Mouse (Mus musculus): ENCODE measurements around the gene Antxrl. TPM values are rescaled to one million over a fixed set of nuclear protein-coding genes. Genes with fewer than 3 reads are reported as not detected.

The Antxrl gene
- polyA plus RNA-seq, 1 experiment from 2014 or later = not detected

DNA sequence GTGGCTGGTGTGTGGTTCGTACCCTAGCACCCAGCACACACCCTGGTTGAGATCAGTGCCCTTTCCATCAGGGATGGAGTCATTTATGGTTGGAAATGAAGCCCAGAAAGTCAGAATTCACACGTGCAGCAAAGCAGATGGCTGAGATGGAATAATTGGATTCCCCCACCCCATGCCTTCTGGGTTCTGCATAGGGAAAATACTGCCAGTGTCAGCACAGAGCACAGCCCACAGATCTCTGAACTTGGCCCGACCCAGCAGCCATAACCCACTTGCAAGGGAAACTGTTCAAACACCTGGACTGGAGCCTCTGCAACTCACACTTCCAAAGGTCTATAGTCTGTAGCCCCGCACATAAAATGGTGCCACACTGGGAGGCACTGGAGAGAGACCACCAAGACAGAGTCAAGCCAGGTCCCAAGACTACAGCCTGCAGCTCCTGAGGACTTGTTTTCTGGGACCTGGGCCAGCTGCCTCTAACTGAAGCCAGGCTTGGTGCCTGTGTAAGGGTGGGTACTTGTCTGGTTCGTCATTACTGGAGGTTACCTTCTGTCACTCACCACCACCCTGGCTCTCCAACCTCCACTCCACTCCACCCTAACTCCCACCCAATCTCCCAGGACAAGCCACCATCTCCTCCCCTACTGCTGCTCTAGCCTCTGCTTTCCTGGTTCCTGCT lies 2.3 kb upstream of the Antxrl start:
- WGBS (ENCODE audit: insufficient replicate concordance) = 66% methylated on average over 5 of the region's 5 CpGs
- no peak overlapping the region for H3K4me3 ChIP-seq (ENCODE audit: low read depth, low read length)
- no peak overlapping the region for H3K27ac ChIP-seq (ENCODE audit: low read depth, low read length)
- no peak overlapping the region for H3K4me2 ChIP-seq
- H3K27me3 ChIP-seq (ENCODE audit: control insufficient read depth, insufficient read depth, low read length) = 0 out of 2 replicates have a peak, but pooled peaks cover 3% of the 10 kb centered on the region
- H3K9me3 ChIP-seq (replicated peaks; ENCODE audit: control insufficient read depth, low read length) = no peaks in the 10 kb centered on the region
- no peak for ATAC-seq (replicated peaks; ENCODE audit: insufficient number of reproducible peaks, low FRiP score, low TSS enrichment)
- H3K9ac ChIP-seq (ENCODE audit: low read depth, low read length) = no peak overlapping the region
- no peaks in the 10 kb centered on the region for H3K36me3 ChIP-seq (ENCODE audit: control insufficient read depth, insufficient read depth, low read length)
- H3K4me1 ChIP-seq (ENCODE audit: control insufficient read depth, insufficient read depth, low read length) = no peaks in the 10 kb centered on the region

DNA sequence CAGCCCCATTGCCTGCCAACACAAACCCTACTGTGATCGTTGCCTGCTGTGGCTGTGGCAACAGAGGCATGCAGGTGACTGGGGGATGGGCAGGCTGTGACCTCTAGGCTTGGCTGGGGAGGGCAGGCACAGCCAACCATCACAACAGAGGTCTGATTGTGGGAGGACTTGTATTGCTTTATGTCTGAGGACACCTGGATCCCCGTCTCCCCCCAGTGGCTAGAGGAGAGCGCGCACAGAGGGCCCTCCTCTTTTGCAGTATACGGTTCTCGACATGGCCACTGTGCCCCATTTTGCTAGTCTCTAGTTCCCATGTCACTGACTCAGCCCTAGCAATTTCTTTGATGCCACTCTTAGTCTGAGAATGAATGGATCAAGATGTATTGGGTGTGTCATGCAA lies 19.2 kb downstream of the Antxrl start:
- no peak for ATAC-seq (replicated peaks; ENCODE audit: insufficient number of reproducible peaks, low FRiP score, low TSS enrichment)
- H3K4me3 ChIP-seq (ENCODE audit: low read depth, low read length) = no peak overlapping the region
- WGBS (ENCODE audit: insufficient replicate concordance) = 49% methylated on average over 6 of the region's 6 CpGs

DNA sequence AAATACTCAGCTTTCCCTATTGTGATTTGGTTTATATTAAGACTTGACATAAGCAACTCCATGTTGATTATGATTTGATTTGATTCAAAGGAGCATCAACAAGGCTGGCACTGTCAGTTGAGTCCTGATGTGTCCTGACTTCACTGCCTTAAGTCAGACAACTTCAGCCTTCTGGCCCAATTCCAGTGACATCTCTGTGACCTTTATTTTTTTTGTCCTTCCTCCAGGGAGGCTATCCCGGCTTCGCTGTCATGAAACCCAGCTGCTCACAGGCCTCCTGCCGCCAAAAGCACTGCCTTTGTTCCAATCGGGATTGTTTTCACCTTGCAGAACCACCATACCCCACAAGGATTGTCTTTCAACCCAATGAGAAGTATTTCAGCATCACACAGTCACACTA lies 22.8 kb downstream of the Antxrl start:
- H3K9ac ChIP-seq (ENCODE audit: low read depth, low read length) = no peak overlapping the region
- 40% methylated on average over 4 of the region's 4 CpGs for WGBS (ENCODE audit: insufficient replicate concordance)
- H3K4me1 ChIP-seq (ENCODE audit: control insufficient read depth, insufficient read depth, low read length) = 0 out of 2 replicates have a peak, but pooled peaks cover 5% of the 10 kb centered on the region
- H3K4me3 ChIP-seq (ENCODE audit: low read depth, low read length) = no peak overlapping the region
- no peak overlapping the region for H3K27ac ChIP-seq (ENCODE audit: low read depth, low read length)
- no peaks in the 10 kb centered on the region for H3K36me3 ChIP-seq (ENCODE audit: control insufficient read depth, insufficient read depth, low read length)
- H3K27me3 ChIP-seq (ENCODE audit: control insufficient read depth, insufficient read depth, low read length) = peaks cover 2% of the 10 kb centered on the region
- H3K4me2 ChIP-seq = no peak overlapping the region
- H3K9me3 ChIP-seq (replicated peaks; ENCODE audit: control insufficient read depth, low read length) = no peaks in the 10 kb centered on the region
- no peak for ATAC-seq (replicated peaks; ENCODE audit: insufficient number of reproducible peaks, low FRiP score, low TSS enrichment)

More for the DNA sequence above, 19.2 kb downstream of the Antxrl start:
- Histone ChIP-seq H3K4me1 (ENCODE audit: control insufficient read depth, insufficient read depth, low read length) (0 out of 2 replicates have a peak, but pooled peaks cover 5% of the 10 kb centered on the region), H3K36me3 (ENCODE audit: control insufficient read depth, insufficient read depth, low read length) (no peaks in the 10 kb centered on the region), H3K27ac (ENCODE audit: low read depth, low read length) (no peak overlapping the region), H3K4me2 (no peak overlapping the region), H3K9me3 (replicated peaks; ENCODE audit: control insufficient read depth, low read length) (no peaks in the 10 kb centered on the region), H3K27me3 (ENCODE audit: control insufficient read depth, insufficient read depth, low read length) (no peaks in the 10 kb centered on the region), H3K9ac (ENCODE audit: low read depth, low read length) (no peak overlapping the region)

DNA sequence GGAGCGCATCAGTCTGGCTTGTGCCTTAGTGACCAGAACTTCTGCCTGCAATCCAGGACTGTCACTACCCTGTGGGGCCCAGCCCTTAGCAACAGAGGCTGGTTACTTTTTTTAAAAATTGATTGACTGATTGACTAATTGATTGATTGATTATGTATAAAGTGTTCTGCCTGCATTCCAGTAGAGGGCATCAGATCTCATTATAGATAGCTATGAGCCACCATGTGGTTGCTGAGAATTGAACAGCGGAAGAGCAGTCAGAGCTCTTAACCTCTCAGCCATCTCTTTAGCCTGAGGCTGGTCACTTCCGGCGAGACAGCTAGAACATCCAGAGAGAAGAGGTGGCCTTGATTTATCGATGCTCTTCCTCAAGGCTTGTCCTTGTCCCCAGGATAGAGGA lies 24.7 kb downstream of the Antxrl start:
- Histone ChIP-seq H3K4me3 (ENCODE audit: low read depth, low read length) (no peak overlapping the region), H3K36me3 (ENCODE audit: control insufficient read depth, insufficient read depth, low read length) (no peaks in the 10 kb centered on the region), H3K9ac (ENCODE audit: low read depth, low read length) (no peak overlapping the region), H3K9me3 (replicated peaks; ENCODE audit: control insufficient read depth, low read length) (no peaks in the 10 kb centered on the region), H3K4me2 (no peak overlapping the region), H3K4me1 (ENCODE audit: control insufficient read depth, insufficient read depth, low read length) (0 out of 2 replicates have a peak, but pooled peaks cover 5% of the 10 kb centered on the region), H3K27me3 (ENCODE audit: control insufficient read depth, insufficient read depth, low read length) (peaks cover 2% of the 10 kb centered on the region), H3K27ac (ENCODE audit: low read depth, low read length) (no peak overlapping the region)
- WGBS (ENCODE audit: insufficient replicate concordance) = 69% methylated on average over 5 of the region's 5 CpGs
- ATAC-seq (replicated peaks; ENCODE audit: insufficient number of reproducible peaks, low FRiP score, low TSS enrichment) = no peak

DNA sequence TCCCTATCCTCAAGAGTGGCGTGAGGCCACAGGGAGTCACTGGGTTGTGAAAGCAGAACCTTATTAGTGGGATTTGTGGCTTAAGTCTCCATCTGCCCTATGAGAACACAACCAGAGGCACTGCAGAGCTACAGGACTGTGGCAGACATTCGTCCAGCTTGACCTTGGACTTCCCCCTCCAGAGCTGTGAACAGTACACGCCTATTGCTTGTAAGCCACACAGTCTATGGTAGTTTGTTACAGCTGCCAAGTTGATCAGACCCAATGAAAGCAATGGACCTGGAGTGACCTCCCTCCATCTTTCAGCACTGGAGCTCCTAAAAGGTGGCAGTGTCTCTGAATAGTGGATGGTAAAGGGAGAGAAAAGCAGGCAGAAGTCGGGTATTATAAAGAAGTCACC lies 25.8 kb downstream of the Antxrl start:
- no peak for ATAC-seq (replicated peaks; ENCODE audit: insufficient number of reproducible peaks, low FRiP score, low TSS enrichment)
- H3K4me1 ChIP-seq (ENCODE audit: control insufficient read depth, insufficient read depth, low read length) = 0 out of 2 replicates have a peak, but pooled peaks cover 3% of the 10 kb centered on the region
- H3K27me3 ChIP-seq (ENCODE audit: control insufficient read depth, insufficient read depth, low read length) = peaks cover 2% of the 10 kb centered on the region
- no peak overlapping the region for H3K4me2 ChIP-seq
- no peaks in the 10 kb centered on the region for H3K36me3 ChIP-seq (ENCODE audit: control insufficient read depth, insufficient read depth, low read length)
- H3K27ac ChIP-seq (ENCODE audit: low read depth, low read length) = no peak overlapping the region
- H3K9ac ChIP-seq (ENCODE audit: low read depth, low read length) = no peak overlapping the region
- no peak overlapping the region for H3K4me3 ChIP-seq (ENCODE audit: low read depth, low read length)
- 66% methylated on average over 4 of the region's 4 CpGs for WGBS (ENCODE audit: insufficient replicate concordance)
- no peaks in the 10 kb centered on the region for H3K9me3 ChIP-seq (replicated peaks; ENCODE audit: control insufficient read depth, low read length)

DNA sequence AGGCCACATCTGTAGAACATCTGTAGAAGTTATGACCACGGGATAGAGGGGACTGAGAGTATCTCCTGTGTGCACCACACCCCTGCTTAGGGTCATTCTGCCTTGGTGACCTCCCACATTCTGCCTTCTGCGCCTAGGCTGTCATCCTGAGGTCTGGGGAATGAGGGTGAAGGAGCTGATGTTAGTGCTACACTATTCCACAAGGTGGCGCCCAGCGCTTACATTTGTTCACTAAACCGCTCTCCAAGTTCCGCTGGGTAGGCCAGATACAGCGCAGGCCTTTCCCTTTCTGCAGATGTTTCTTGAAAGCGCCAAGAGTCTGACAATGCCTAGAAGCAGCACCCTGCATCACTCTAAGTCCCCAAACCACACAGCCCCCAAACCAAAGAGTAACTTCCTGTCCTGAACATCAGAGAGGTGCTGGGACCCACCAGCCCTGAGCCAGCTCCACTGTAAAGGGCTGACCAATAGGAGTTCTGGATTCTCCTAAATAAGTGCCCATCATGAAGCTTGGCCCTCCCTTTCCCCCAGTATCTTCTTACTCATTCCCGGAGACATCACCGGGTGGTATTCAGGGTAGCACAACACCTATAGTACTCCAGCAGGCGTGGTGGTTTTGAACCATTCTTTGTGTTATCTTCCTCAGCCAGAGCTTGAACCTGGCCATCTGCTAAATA lies 28.0 kb downstream of the Antxrl start:
- 10% methylated on average over 11 of the region's 11 CpGs for WGBS (ENCODE audit: insufficient replicate concordance)
- no peaks in the 10 kb centered on the region for H3K4me1 ChIP-seq (ENCODE audit: control insufficient read depth, insufficient read depth, low read length)
- no peak overlapping the region for H3K4me2 ChIP-seq
- no peak overlapping the region for H3K27ac ChIP-seq (ENCODE audit: low read depth, low read length)
- no peaks in the 10 kb centered on the region for H3K36me3 ChIP-seq (ENCODE audit: control insufficient read depth, insufficient read depth, low read length)
- H3K9me3 ChIP-seq (replicated peaks; ENCODE audit: control insufficient read depth, low read length) = no peaks in the 10 kb centered on the region
- ATAC-seq (replicated peaks; ENCODE audit: insufficient number of reproducible peaks, low FRiP score, low TSS enrichment) = no peak; the same call in 1 of the 2 replicates
- H3K4me3 ChIP-seq (ENCODE audit: low read depth, low read length) = no peak overlapping the region
- H3K9ac ChIP-seq (ENCODE audit: low read depth, low read length) = no peak overlapping the region
- peaks cover 2% of the 10 kb centered on the region for H3K27me3 ChIP-seq (ENCODE audit: control insufficient read depth, insufficient read depth, low read length)

DNA sequence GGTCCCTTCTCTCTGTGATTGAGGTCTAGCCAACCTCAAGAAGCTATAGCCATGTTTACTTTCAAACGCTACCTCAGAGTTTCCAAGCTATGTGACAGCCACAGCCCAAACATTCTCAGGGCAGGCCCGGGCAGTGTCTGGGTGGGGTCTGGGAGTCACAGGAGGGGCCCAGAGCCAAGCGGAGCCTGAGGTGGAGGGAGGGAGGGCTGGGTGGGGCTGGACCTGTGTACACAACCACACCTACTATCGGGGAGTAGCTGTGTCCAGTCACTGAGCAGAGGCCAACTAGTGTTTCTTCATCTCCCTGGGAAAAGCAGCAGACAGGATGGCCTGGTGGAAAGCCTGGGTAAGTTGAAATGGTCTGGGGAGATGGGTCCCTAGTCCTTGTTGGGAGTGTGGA lies 33.2 kb downstream of the Antxrl start, which contains the start of gene Anxa8:
Gene Anxa8 (plus strand): TSS at position 251 of the 400 bp plus-strand sequence.
- H3K4me1 ChIP-seq (ENCODE audit: control insufficient read depth, insufficient read depth, low read length) = no peaks in the 10 kb centered on the region
- H3K36me3 ChIP-seq (ENCODE audit: control insufficient read depth, insufficient read depth, low read length) = no peaks in the 10 kb centered on the region
- no peak for ATAC-seq (replicated peaks; ENCODE audit: insufficient number of reproducible peaks, low FRiP score, low TSS enrichment)
- H3K27ac ChIP-seq (ENCODE audit: low read depth, low read length) = no peak within 1 kb of the TSS
- H3K4me2 ChIP-seq = no peak within 1 kb of the TSS
- no peak within 1 kb of the TSS for H3K4me3 ChIP-seq (ENCODE audit: low read depth, low read length)
- H3K9me3 ChIP-seq (replicated peaks; ENCODE audit: control insufficient read depth, low read length) = no peaks in the 10 kb centered on the region
- no peak within 1 kb of the TSS for H3K9ac ChIP-seq (ENCODE audit: low read depth, low read length)
- H3K27me3 ChIP-seq (ENCODE audit: control insufficient read depth, insufficient read depth, low read length) = 0 out of 2 replicates have a peak, but pooled peaks cover 4% of the 10 kb centered on the region
- 38% methylated on average over 4 of the region's 4 CpGs for WGBS (ENCODE audit: insufficient replicate concordance)

DNA sequence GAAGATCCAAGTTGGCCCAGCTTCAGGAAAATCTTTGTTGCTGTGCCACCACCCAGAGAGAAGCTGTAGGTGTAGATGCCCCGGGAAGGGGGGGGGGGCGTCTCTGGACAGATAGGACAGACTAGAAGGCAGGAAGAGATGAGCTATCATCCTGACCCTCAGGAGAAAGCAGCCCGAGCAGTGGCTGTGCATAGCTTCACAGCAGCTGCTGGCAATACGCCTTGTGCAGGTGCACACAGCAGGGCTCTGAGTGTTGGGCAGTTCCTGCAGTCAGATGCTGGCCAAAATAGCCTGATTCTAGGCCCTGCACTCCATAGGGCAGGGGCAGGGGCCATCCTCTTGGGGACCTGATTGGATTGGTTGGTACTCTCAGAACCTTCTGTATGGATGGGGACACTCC lies 34.3 kb downstream of the Antxrl start:
- no peaks in the 10 kb centered on the region for H3K4me1 ChIP-seq (ENCODE audit: control insufficient read depth, insufficient read depth, low read length)
- H3K9me3 ChIP-seq (replicated peaks; ENCODE audit: control insufficient read depth, low read length) = no peaks in the 10 kb centered on the region
- no peaks in the 10 kb centered on the region for H3K36me3 ChIP-seq (ENCODE audit: control insufficient read depth, insufficient read depth, low read length)
- H3K4me3 ChIP-seq (ENCODE audit: low read depth, low read length) = no peak overlapping the region
- no peak overlapping the region for H3K9ac ChIP-seq (ENCODE audit: low read depth, low read length)
- H3K27me3 ChIP-seq (ENCODE audit: control insufficient read depth, insufficient read depth, low read length) = 0 out of 2 replicates have a peak, but pooled peaks cover 4% of the 10 kb centered on the region
- ATAC-seq (replicated peaks; ENCODE audit: insufficient number of reproducible peaks, low FRiP score, low TSS enrichment) = no peak
- no peak overlapping the region for H3K4me2 ChIP-seq
- 62% methylated on average over 4 of the region's 4 CpGs for WGBS (ENCODE audit: insufficient replicate concordance)
- no peak overlapping the region for H3K27ac ChIP-seq (ENCODE audit: low read depth, low read length)
